Mouse (Mus musculus) brain, embryonic 18.5 days (tissue): Measurements from ENCODE around the gene Dhx33.

ENCODE experiments used
- DNase-seq: peaks from one replicate; pipeline ENCODE4 v3.0.0-alpha.2; 2012; ENCODE audit warnings: low read depth, low spot score

Gene Dhx33

DNA sequence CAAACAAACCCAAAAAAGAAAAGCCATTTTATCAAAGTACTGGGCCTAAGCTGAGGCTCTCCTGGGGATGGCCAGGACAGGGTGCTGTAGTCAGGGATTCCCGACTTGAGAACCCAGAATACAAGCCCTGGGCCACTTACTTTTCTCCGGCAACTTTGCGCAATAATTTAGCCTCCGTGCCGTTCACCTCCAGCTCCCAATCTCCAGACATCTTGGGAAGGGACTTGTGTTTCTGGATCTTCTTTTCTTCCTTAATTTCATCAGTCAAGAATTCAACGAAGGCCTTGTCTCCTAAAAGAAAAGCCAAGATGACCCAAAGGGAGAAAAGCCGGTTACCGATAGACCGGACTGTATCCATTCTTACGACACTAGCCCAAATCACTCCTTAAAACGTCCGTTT is 22.2 kb downstream of the Dhx33 start:
- no peak for DNase-seq

GRCm38 (mm10) chr11:70980751-70981510 is 23.3 kb downstream of the Dhx33 start:
- no peak for DNase-seq

GRCm38 (mm10) chr11:70980232-70980631 is 24.0 kb downstream of the Dhx33 start:
- no peak for DNase-seq

GRCm38 (mm10) chr11:70977293-70977692 is 26.9 kb downstream of the Dhx33 start:
- DNase-seq = no peak

GRCm38 (mm10) chr11:70975193-70975592 is 29.0 kb downstream of the Dhx33 start:
- DNase-seq = no peak

- no peak for DNase-seq
These were observed 30.3 kb downstream of the Dhx33 start for GRCm38 (mm10) chr11:70973947-70974346.

DNA sequence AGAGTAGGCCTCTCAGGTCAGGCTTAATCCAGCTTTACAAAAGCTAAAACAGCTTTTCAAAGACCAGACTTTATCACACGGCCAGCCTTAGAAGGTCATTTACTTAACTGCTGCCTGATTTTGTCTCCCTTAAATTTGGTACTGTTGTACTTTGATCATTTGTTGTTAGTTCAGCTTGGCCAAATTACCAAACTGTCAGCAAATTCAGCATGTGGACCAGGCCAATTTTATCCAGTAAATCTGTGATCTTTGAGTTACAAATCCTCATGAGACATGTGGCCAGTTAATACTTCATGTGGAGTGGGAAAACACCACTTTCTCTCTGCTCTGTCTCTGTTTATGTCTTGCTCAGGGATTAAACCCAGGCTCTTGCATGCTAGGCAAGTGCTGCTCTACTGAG is 31.7 kb downstream of the Dhx33 start:
- DNase-seq = no peak

DNA sequence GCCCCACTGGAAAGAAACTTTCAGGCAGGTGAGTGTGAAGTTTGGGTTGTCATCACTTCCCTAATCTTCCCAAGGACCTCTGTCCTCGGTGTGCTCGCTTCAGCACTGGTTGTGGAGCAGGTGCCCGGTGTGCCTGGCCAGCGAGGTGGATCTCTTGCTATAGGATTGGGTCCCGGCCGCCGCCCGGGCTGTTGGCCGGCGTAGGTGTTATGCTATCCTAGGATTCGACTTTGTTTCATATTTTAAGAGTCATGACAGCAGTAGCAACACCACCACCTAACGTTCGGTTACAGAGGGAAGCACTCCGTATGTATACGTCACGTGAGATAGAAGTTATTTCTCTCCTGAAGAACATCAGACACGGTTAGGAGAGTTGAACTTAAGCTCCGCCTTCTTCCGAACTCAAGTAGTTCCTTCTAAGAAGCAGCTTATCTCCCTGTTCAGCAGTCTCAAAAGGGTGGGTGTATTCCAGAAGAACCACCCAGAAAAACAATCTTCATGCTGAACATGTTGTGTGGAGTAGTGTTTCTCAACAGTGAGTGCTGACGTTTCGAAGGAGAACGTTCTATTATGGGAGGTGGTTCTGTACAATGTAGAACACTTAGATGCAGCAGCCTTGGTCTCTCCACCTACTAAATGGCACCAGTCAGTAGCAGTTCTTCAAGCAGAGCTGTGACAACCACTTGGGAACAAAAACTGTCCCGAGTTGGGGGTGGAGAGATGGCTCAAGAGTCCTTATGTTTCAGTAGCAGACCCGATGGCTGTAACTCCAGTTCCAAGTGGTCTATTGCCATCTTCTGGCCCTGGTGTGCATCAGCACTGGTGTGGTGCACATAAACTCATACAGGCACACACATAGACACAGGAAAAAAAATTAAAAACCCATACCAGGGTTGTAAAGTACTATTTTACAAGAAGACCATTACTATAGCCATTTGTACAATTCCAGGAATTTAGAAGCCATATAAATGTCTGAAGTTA is 33.4 kb downstream of the Dhx33 start:
- DNase-seq = no peak

GRCm38 (mm10) chr11:70969821-70970559 is 34.2 kb downstream of the Dhx33 start, which contains the start of the genes Nup88 and Rpain:
Gene Nup88 (minus strand): TSS chr11:70969973.
Gene Rpain (plus strand): TSS chr11:70970213.
- peak; percentile 97 for DNase-seq

DNA sequence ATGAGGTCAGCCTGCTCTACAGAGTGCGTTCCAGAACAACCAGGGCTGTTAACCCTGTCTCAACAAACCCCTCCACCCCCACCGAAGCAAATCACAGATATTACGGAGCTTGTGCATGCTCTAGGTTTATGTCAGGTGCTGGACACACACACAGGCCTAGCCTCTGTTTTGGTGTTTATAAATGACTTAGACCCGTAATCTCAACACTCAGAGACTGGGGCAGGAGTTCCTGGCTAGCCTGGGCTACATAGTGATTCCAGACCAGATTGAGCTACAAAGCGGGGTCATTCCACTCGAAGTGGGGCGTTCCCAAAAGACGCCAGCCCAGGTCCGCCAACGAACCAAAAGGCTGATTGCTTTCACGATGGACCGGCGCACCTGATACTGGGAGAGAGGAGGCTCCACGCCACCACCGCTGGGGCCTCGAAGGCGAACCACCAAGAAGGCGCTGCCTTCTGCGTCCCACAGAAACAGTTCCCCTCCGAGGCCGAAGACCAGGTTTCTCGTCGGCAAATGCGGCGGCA is 34.9 kb downstream of the Dhx33 start:
- DNase-seq = no peak

- no peak for DNase-seq
These were observed 39.9 kb downstream of the Dhx33 start for GRCm38 (mm10) chr11:70964222-70964907.

GRCm38 (mm10) chr11:70960786-70961554 is 43.3 kb downstream of the Dhx33 start:
- DNase-seq = no peak

- DNase-seq = no peak
These were observed 49.5 kb downstream of the Dhx33 start for GRCm38 (mm10) chr11:70954711-70955110.

DNA sequence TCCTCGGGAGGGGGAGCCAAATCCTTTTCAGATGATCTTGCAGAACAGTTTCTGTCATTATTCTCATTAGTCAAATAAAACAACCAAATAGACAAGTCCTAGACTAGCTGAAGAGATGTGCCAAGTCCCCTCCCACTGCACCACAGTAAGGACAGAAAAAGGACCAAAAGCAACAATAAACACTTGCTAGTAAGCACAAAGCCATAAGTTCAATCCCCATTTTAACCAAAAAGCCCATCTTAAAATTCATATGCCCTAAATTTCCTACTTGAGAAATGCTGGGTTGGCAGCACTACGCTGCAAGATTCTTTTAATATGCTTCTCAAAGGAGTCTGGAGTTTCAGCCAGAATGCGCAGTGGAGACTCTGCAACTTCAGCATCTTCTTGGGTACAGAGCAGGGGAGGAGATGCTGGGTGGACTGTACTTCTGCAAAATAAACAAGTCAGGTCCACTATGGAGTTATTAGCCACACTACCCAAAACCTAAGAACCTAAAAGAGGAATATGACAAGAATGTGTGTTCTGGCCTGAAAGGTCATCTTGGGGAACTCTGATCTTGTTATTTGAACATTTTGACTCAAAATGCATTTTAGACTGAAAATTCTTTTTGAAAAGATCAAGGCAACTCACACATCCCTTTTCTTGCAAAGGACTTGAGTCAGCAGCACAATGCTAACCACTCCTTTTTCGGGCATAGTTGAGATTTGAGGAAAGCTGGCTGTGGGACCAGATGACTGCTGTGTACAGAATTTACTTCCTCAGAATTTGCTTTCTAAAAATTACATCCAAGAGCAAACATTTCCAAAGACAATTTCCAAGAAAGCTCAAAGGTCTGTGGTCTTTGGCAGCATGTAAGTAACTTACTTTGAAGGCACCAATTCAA is 59.1 kb downstream of the Dhx33 start:
- DNase-seq = no peak

- no peak for DNase-seq
These were observed 60.6 kb downstream of the Dhx33 start for GRCm38 (mm10) chr11:70943651-70944050.

DNA sequence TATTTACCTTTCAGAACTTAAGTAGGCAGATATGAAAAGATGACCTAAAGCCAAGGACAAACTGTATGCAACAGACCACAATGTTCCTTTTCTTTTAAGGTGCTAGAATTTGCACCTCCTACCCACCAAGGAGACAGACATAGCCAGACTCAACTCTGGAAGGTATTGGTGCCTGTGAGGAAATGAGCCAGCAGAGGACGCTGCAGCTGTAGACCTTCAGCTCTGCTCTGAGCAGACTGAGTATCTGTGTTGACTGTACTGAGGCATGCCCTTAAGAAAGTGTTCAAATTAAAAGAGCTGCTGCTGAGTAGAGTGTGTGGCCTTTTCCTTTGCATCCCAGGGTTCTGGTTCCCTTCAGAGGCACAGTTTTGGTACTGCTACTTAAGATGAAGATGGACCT is 61.6 kb downstream of the Dhx33 start:
- DNase-seq = no peak

- no peak for DNase-seq
These were observed 68.9 kb downstream of the Dhx33 start for GRCm38 (mm10) chr11:70935316-70935715.
